Mouse (Mus musculus): Measurements from ENCODE around the gene Fam193a. TPM values are rescaled to one million over a fixed set of nuclear protein-coding genes. Genes with fewer than 3 reads are reported as not detected.
A peak's percentile ranks its signal among the peaks of the same experiment; 100 is the strongest.

Fam193a gene
- polyA plus RNA-seq, 1 experiment, result 13.3 TPM

GRCm38 (mm10) chr5:34512486-34512885 lies 142.8 kb downstream of the Fam193a start:
- H3K4me3 ChIP-seq (replicated peaks), result peak overlapping the region; percentile 99
- H3K9me3 ChIP-seq, result peaks cover 3% of the 10 kb centered on the region; the same call in 1 of the 2 replicates
- H3K36me3 ChIP-seq (replicated peaks; ENCODE audit: low read length), result peaks cover 21% of the 10 kb centered on the region
- H3K4me1 ChIP-seq, result peaks cover 64% of the 10 kb centered on the region
- TF ChIP-seq FLI1 (IDR thresholded peaks at IDR 0.05; ENCODE audit: low read length) (no peak), GATA1 (IDR thresholded peaks at IDR 0.05; ENCODE audit: borderline replicate concordance, low read length) (no peak)
- no peaks in the 10 kb centered on the region for H3K27me3 ChIP-seq (replicated peaks)

DNA sequence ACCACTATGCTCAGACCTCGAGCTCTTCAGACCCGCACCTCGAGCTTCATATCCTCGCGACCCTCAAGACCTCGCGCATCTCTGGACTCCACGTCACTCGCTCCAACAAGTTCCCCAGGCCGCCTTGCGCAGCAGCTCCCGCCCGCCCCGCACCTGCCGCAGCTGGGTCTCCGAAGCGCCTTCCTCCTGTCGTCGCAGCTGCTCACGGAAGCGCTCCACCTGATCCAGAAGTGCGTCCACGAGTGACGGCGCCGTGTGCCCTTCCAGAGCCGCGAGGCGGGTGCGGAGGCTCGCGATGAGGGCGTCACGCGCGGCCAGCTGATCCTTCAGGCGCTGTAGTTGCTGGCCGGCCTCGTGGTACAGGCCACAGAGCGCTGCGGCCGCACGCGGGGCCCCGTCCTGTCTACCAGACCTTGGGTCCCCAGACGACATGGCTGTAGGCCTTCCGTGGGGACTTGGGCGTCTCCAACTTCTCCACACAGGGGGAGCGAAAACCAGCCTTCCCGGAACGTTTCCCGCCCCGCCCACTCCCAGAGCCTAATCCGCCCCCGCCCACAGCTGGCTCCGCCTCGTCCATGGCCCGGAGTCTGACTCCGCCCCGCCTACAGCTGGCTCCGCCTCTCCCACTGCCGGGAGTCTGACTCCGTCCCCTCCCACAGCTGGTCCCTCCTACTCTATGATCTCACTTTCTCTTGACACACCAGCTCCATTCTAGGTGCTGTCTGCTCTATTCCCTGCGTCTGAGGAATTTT lies 143.9 kb downstream of the Fam193a start, which contains the start of gene Tnip2:
TSS of gene Tnip2 (minus strand) at position 526 of the 752 bp plus-strand sequence.
- H3K36me3 ChIP-seq (replicated peaks; ENCODE audit: low read length), result peaks cover 13% of the 10 kb centered on the region
- H3K27me3 ChIP-seq (replicated peaks), result no peaks in the 10 kb centered on the region
- H3K9me3 ChIP-seq, result peaks cover 3% of the 10 kb centered on the region; the same call in 1 of the 2 replicates
- no peak for TF ChIP-seq FLI1 (IDR thresholded peaks at IDR 0.05; ENCODE audit: low read length)
- TF ChIP-seq GATA1 (IDR thresholded peaks at IDR 0.05; ENCODE audit: borderline replicate concordance, low read length), result no peak
- peak within 1 kb of the TSS; percentile 99 for H3K4me3 ChIP-seq (replicated peaks)
- H3K4me1 ChIP-seq, result peaks cover 71% of the 10 kb centered on the region

DNA sequence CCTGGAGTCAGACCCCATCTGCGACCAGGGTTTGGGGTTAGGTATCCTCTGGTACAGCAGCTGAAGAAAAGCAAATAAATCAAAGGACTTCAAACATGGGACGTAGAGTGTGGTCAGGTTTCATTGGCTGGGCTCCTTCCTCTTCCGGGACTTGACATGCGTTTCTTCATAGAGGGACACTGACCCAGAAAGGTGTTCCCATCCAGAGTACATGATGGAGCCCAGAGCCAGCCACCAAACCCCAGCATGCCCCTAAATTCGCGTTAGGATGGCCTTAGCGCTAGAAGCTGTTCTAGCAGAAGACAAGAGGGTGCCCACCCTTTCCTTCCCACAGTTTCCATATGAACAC lies 144.5 kb downstream of the Fam193a start:
- no peaks in the 10 kb centered on the region for H3K27me3 ChIP-seq (replicated peaks)
- H3K9me3 ChIP-seq, result peaks cover under 1% of the 10 kb centered on the region; the same call in 1 of the 2 replicates
- H3K36me3 ChIP-seq (replicated peaks; ENCODE audit: low read length), result peaks cover 10% of the 10 kb centered on the region
- peaks cover 71% of the 10 kb centered on the region for H3K4me1 ChIP-seq
- TF ChIP-seq FLI1 (IDR thresholded peaks at IDR 0.05; ENCODE audit: low read length) (no peak), GATA1 (IDR thresholded peaks at IDR 0.05; ENCODE audit: borderline replicate concordance, low read length) (no peak)
- H3K4me3 ChIP-seq (replicated peaks), result peak overlapping the region; percentile 99

GRCm38 (mm10) chr5:34515096-34515495 lies 145.4 kb downstream of the Fam193a start:
- H3K4me1 ChIP-seq, result peaks cover 80% of the 10 kb centered on the region
- no peaks in the 10 kb centered on the region for H3K9me3 ChIP-seq
- peaks cover 4% of the 10 kb centered on the region for H3K36me3 ChIP-seq (replicated peaks; ENCODE audit: low read length)
- no peaks in the 10 kb centered on the region for H3K27me3 ChIP-seq (replicated peaks)
- TF ChIP-seq GATA1 (IDR thresholded peaks at IDR 0.05; ENCODE audit: borderline replicate concordance, low read length), result no peak
- no peak for TF ChIP-seq FLI1 (IDR thresholded peaks at IDR 0.05; ENCODE audit: low read length)
- peak overlapping the region; percentile 99 for H3K4me3 ChIP-seq (replicated peaks)

DNA sequence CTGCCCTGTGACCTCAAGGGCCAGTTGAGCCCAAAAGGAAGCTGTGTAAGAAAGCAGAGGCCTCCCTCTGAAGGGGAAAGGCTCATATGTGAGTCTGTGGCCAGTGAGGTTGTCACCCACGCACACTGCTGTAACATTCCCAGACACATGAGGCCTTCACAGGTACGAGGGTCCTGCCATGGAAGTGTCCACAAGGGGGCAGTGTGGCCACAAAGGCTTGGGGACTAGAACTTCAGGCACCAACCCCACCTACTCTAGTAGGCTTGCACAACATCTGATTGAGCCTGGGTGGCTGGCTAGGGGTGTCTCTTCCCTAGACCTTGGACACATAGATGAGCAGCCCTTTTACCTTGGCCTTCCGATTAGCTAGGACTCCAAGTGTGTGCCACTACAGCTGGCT lies 148.2 kb downstream of the Fam193a start:
- TF ChIP-seq FLI1 (IDR thresholded peaks at IDR 0.05; ENCODE audit: low read length), result no peak
- no peak for TF ChIP-seq GATA1 (IDR thresholded peaks at IDR 0.05; ENCODE audit: borderline replicate concordance, low read length)
- H3K4me3 ChIP-seq (replicated peaks), result peak overlapping the region; percentile 64
- H3K9me3 ChIP-seq, result no peaks in the 10 kb centered on the region
- H3K36me3 ChIP-seq (replicated peaks; ENCODE audit: low read length), result no peaks in the 10 kb centered on the region
- H3K27me3 ChIP-seq (replicated peaks), result no peaks in the 10 kb centered on the region
- H3K4me1 ChIP-seq, result peaks cover 81% of the 10 kb centered on the region

- H3K9me3 ChIP-seq, result no peaks in the 10 kb centered on the region
- H3K4me1 ChIP-seq, result peaks cover 82% of the 10 kb centered on the region
- H3K4me3 ChIP-seq (replicated peaks), result no peak overlapping the region
- H3K36me3 ChIP-seq (replicated peaks; ENCODE audit: low read length), result no peaks in the 10 kb centered on the region
- TF ChIP-seq GATA1 (IDR thresholded peaks at IDR 0.05; ENCODE audit: borderline replicate concordance, low read length), result no peak
- H3K27me3 ChIP-seq (replicated peaks), result no peaks in the 10 kb centered on the region
Measured at GRCm38 (mm10) chr5:34519389-34519910, 149.7 kb downstream of the Fam193a start.

GRCm38 (mm10) chr5:34520458-34521209 lies 150.9 kb downstream of the Fam193a start:
- Histone ChIP-seq H3K36me3 (replicated peaks; ENCODE audit: low read length) (no peaks in the 10 kb centered on the region), H3K9me3 (no peaks in the 10 kb centered on the region), H3K27me3 (replicated peaks) (no peaks in the 10 kb centered on the region), H3K4me3 (replicated peaks) (peak overlapping the region; percentile 73), H3K4me1 (peaks cover 74% of the 10 kb centered on the region)
- TF ChIP-seq FLI1 (IDR thresholded peaks at IDR 0.05; ENCODE audit: low read length) (no peak), GATA1 (IDR thresholded peaks at IDR 0.05; ENCODE audit: borderline replicate concordance, low read length) (no peak)

DNA sequence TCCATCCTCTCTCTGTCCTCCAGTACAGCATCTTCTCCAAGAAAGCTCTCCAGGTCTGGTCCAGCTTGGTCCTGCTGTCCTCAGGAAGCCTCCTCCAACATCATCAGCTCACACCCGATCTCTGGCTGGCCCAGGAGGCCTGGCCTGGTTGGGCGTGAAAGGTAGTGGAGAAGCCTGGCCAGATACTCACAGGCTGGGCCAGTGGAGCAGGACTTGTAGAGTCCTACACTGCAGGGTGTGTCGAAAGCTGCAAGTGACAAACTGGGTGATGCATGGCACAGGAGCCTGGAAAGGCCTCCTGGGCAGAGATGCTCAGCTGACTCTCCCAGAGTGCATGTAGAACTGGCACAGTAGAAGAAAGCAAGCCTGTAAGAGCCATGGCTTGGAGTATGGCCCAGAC lies 151.6 kb downstream of the Fam193a start:
- H3K27me3 ChIP-seq (replicated peaks), result no peaks in the 10 kb centered on the region
- TF ChIP-seq GATA1 (IDR thresholded peaks at IDR 0.05; ENCODE audit: borderline replicate concordance, low read length), result no peak
- TF ChIP-seq FLI1 (IDR thresholded peaks at IDR 0.05; ENCODE audit: low read length), result no peak
- no peaks in the 10 kb centered on the region for H3K36me3 ChIP-seq (replicated peaks; ENCODE audit: low read length)
- peaks cover 71% of the 10 kb centered on the region for H3K4me1 ChIP-seq
- no peak overlapping the region for H3K4me3 ChIP-seq (replicated peaks)
- H3K9me3 ChIP-seq, result no peaks in the 10 kb centered on the region

DNA sequence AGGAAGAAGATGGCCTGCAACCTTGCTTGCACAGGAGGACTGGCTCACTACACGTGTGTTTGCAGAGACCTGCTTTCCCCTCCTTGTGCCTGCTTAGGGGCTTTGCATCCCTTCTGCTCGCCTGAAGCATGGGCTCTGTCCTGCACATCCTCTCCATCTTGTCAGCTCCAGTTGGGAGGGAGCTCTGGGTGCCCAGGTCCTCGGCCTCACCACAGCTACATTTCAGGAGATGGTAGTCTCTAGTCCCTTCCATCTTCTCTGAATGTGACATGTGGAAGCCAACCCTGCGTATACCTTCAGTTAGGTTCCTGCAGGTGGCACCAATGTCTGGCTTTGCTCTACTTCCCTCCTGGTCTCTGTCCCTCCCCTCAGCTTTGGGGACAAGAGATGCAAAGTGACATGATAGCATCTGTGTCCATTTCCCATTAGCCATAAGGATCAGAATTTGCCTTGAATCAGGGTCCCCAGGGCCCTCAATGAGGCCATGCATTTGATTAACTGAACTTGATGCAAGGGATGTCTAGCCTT lies 154.3 kb downstream of the Fam193a start:
- Histone ChIP-seq H3K9me3 (no peaks in the 10 kb centered on the region), H3K4me1 (peaks cover 79% of the 10 kb centered on the region), H3K36me3 (replicated peaks; ENCODE audit: low read length) (peaks cover 14% of the 10 kb centered on the region), H3K4me3 (replicated peaks) (peak overlapping the region; percentile 73), H3K27me3 (replicated peaks) (no peaks in the 10 kb centered on the region)
- no peak for TF ChIP-seq GATA1 (IDR thresholded peaks at IDR 0.05; ENCODE audit: borderline replicate concordance, low read length)
- no peak for TF ChIP-seq FLI1 (IDR thresholded peaks at IDR 0.05; ENCODE audit: low read length)

All from megakaryocyte, embryonic 14.5 days (primary cell).